Mouse (Mus musculus) hindbrain, embryonic 12.5 days (tissue): ENCODE measurements around the gene Gm21983. TPM values are rescaled to one million over a fixed set of nuclear protein-coding genes. Genes with fewer than 3 reads are reported as not detected.

Experiments
- ATAC-seq: fragments of 200-750 bp; cut with Nextera tagmentation; 2 replicates; pipeline ENCODE4 v1.8.0; 2017; ENCODE audit warnings: moderate TSS enrichment; ENCODE audit not compliant: low FRiP score
- H3K27ac ChIP-seq: fragments of 300-500 bp; sonication (generic); 2 replicates; pipeline ENCODE4 v1.5.1; 2016; ENCODE audit warnings: mild to moderate bottlenecking
- H3K27me3 ChIP-seq: fragments of 300-500 bp; sonication (generic); 2 replicates; pipeline ENCODE4 v1.6.1; 2016; ENCODE audit warnings: mild to moderate bottlenecking
- H3K36me3 ChIP-seq: fragments of 300-500 bp; sonication (generic); 2 replicates; pipeline ENCODE4 v1.6.1; 2016; ENCODE audit warnings: mild to moderate bottlenecking
- H3K4me1 ChIP-seq: fragments of 300-500 bp; sonication (generic); 2 replicates; pipeline ENCODE4 v1.6.1; 2016
- H3K4me2 ChIP-seq: fragments of 300-500 bp; sonication (generic); replicated peaks from 2 replicates; pipeline ENCODE4 v1.6.1; 2016; ENCODE audit warnings: mild to moderate bottlenecking
- H3K4me3 ChIP-seq: fragments of 300-500 bp; sonication (generic); 2 replicates; pipeline ENCODE4 v1.5.1; 2016; ENCODE audit warnings: mild to moderate bottlenecking
- H3K9ac ChIP-seq: fragments of 300-500 bp; sonication (generic); 2 replicates; pipeline ENCODE4 v1.6.1; 2016; ENCODE audit warnings: mild to moderate bottlenecking, moderate library complexity
- H3K9me3 ChIP-seq: fragments of 300-500 bp; sonication (generic); replicated peaks from 2 replicates; pipeline ENCODE4 v1.6.1; 2016; ENCODE audit warnings: mild to moderate bottlenecking
- WGBS: fragments of 180-500 bp; shearing (Covaris S2); methylation state at CpG from one replicate; pipeline ENCODE4 v1.1.7; 2016; 5-methylcytosine and 5-hydroxymethylcytosine counted together
- polyA plus RNA-seq: library from polyadenylated mRNA; unstranded; fragments of >200 nt; fragmentation: Nextera tagmentation; extraction: Ambion mirVana; gene quantifications from 2 replicates; pipeline ENCODE4 v1.2.1, GENCODE M21; 2016

The Gm21983 gene
- polyA plus RNA-seq, 1 experiment from 2014 or later = 1.9 TPM

DNA sequence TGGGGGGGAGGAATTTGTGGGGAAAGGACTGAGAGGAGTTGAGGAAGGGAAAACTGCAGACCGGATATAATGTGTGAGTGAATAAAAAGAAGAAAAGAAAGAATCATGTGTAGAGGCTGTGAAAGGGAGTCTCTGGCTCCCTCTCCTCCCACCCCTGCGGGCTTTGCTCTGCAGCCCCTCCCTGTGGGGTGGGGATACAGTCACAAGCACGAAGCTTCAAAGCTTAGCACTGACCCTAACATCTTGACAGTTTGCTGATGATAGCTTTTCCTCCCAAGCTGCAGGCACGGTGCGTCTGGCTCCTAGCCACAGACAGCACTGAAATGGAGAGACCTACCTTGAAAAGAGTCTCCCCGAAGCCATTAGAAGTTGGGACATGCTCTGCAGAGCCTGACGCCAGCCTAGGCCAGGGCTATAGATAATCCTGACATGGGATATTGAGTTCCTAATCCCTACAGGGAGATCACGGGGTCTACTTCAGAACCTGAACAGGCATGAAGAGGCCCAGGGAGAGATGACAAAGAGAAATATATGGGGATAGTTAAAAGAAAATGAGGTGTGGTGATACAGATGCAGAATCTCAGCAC is 44.4 kb downstream of the Gm21983 start:
- H3K4me1 ChIP-seq = no peaks in the 10 kb centered on the region
- WGBS = 63% methylated on average over 8 of the region's 8 CpGs
- H3K4me3 ChIP-seq = no peak overlapping the region
- H3K36me3 ChIP-seq = no peaks in the 10 kb centered on the region
- H3K9me3 ChIP-seq = no peaks in the 10 kb centered on the region
- H3K27ac ChIP-seq = no peak overlapping the region
- H3K27me3 ChIP-seq = no peaks in the 10 kb centered on the region
- no peak overlapping the region for H3K9ac ChIP-seq
- no peak for ATAC-seq
- no peak overlapping the region for H3K4me2 ChIP-seq

- H3K4me3 ChIP-seq = no peak overlapping the region
- H3K4me1 ChIP-seq = no peaks in the 10 kb centered on the region
- no peaks in the 10 kb centered on the region for H3K36me3 ChIP-seq
- no peak overlapping the region for H3K27ac ChIP-seq
- 81% methylated on average over 4 of the region's 4 CpGs for WGBS
- H3K4me2 ChIP-seq = no peak overlapping the region
- no peaks in the 10 kb centered on the region for H3K9me3 ChIP-seq
- no peak overlapping the region for H3K9ac ChIP-seq
- H3K27me3 ChIP-seq = no peaks in the 10 kb centered on the region
- no peak for ATAC-seq
Measured at GRCm38 (mm10) chr7:27133757-27134156, 47.1 kb downstream of the Gm21983 start.

DNA sequence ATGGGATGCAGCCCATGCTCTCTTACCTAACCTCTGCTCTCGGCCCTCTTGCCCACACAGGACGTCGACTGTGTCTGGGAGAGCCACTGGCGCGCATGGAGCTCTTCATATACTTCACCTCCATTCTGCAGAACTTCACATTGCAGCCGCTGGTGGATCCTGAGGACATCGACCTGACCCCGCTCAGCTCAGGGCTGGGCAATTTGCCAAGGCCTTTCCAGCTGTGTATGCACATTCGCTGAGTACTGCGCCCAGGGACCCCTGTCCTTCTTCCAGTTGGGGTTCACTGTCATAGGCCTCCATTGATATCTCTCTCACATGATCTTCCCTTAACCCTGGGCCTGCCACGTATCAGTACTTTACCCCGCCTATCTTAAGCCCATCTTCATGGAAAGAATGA is 47.7 kb downstream of the Gm21983 start:
- ATAC-seq = no peak
- H3K4me1 ChIP-seq = no peaks in the 10 kb centered on the region

GRCm38 (mm10) chr7:27132588-27132987 is 48.3 kb downstream of the Gm21983 start:
- Histone ChIP-seq H3K27me3 (no peaks in the 10 kb centered on the region), H3K36me3 (no peaks in the 10 kb centered on the region), H3K27ac (no peak overlapping the region), H3K4me2 (no peak overlapping the region), H3K9ac (no peak overlapping the region), H3K4me3 (no peak overlapping the region), H3K4me1 (no peaks in the 10 kb centered on the region), H3K9me3 (no peaks in the 10 kb centered on the region)
- no peak for ATAC-seq
- 15% methylated on average over 10 of the region's 10 CpGs for whole genome bisulfite sequencing

More for the DNA sequence above, 47.7 kb downstream of the Gm21983 start:
- no peaks in the 10 kb centered on the region for H3K9me3 ChIP-seq
- no peak overlapping the region for H3K4me2 ChIP-seq
- H3K27me3 ChIP-seq = no peaks in the 10 kb centered on the region
- no peak overlapping the region for H3K4me3 ChIP-seq
- H3K27ac ChIP-seq = no peak overlapping the region
- 73% methylated on average over 12 of the region's 12 CpGs for WGBS
- no peaks in the 10 kb centered on the region for H3K36me3 ChIP-seq
- no peak overlapping the region for H3K9ac ChIP-seq

- no peak for ATAC-seq
- WGBS = 65% methylated on average over 2 of the region's 2 CpGs
- no peak overlapping the region for H3K4me3 ChIP-seq
Measured at GRCm38 (mm10) chr7:27131387-27131786, 49.5 kb downstream of the Gm21983 start.

DNA sequence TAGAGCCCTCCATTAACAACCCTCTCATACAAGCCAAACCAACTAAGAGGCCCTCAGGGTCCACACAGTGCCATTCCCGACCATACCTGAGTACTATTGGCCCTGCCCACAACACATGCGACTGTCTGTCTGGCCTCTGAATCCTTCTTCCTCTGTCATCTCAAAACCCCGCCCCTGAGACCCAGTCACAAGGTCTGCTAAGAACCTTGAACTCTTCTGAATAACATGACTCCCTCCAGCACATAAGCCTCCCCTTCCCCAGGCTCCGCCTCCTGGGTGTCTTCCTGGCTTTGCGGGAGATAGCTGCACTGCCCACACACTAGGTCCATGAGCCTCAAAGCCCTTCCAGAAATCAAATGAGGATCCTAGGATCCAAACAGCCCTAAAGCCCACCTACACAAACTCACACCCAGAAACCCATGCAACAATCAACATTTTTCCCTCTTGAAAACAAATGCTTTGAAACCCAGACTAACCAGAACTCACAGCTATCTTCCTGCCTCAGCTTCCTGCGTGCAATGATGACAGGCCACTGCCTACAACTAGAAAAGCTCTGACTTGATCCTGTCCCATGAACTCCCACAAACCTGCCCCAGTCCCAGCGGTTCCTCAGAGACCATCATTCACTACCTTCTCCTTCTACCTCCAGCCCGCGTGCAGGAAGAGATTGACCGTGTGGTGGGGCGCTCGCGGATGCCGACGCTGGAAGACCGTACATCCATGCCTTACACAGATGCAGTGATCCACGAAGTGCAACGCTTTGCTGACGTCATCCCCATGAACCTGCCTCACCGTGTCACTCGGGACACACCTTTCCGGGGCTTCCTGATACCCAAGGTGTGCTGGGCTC is 50.1 kb downstream of the Gm21983 start:
- ATAC-seq = no peak
- 86% methylated on average over 22 of the region's 22 CpGs for WGBS
- H3K9me3 ChIP-seq = no peaks in the 10 kb centered on the region
- H3K27me3 ChIP-seq = no peaks in the 10 kb centered on the region
- no peaks in the 10 kb centered on the region for H3K4me1 ChIP-seq
- H3K36me3 ChIP-seq = no peaks in the 10 kb centered on the region
- no peak overlapping the region for H3K4me3 ChIP-seq
- H3K9ac ChIP-seq = no peak overlapping the region
- no peak overlapping the region for H3K27ac ChIP-seq
- H3K4me2 ChIP-seq = no peak overlapping the region

More at GRCm38 (mm10) chr7:27131387-27131786, 49.5 kb downstream of the Gm21983 start:
- Histone ChIP-seq H3K9me3 (no peaks in the 10 kb centered on the region), H3K9ac (no peak overlapping the region), H3K4me2 (no peak overlapping the region), H3K27me3 (no peaks in the 10 kb centered on the region), H3K36me3 (no peaks in the 10 kb centered on the region), H3K27ac (no peak overlapping the region), H3K4me1 (no peaks in the 10 kb centered on the region)

GRCm38 (mm10) chr7:27129811-27130210 is 51.1 kb downstream of the Gm21983 start:
- no peaks in the 10 kb centered on the region for H3K4me1 ChIP-seq
- no peak for ATAC-seq
- 90% methylated on average over 12 of the region's 12 CpGs for WGBS

DNA sequence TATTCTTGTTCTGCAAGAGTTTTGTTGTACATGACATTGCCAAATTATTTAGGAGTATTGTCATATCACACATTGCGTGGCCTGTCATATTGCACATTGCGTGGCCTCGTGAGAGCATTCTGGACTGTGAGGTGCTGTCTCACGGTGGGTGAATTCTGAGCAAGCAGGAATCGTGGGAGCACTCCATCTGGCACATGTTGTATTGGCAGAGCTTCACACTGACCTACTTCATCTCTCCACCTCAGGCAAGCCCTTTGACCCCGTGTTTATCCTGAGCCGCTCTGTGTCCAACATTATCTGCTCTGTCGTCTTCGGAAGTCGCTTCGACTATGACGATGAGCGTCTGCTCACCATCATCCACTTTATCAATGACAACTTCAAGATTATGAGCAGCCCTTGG is 51.9 kb downstream of the Gm21983 start:
- Histone ChIP-seq H3K4me3 (no peak overlapping the region), H3K27ac (no peak overlapping the region), H3K4me1 (no peaks in the 10 kb centered on the region), H3K36me3 (no peaks in the 10 kb centered on the region), H3K4me2 (no peak overlapping the region), H3K9ac (no peak overlapping the region), H3K9me3 (no peaks in the 10 kb centered on the region), H3K27me3 (no peaks in the 10 kb centered on the region)
- ATAC-seq = no peak
- WGBS = 89% methylated on average over 13 of the region's 13 CpGs

More at GRCm38 (mm10) chr7:27129811-27130210, 51.1 kb downstream of the Gm21983 start:
- Histone ChIP-seq H3K4me2 (no peak overlapping the region), H3K4me3 (no peak overlapping the region), H3K27ac (no peak overlapping the region), H3K9ac (no peak overlapping the region), H3K36me3 (no peaks in the 10 kb centered on the region), H3K27me3 (no peaks in the 10 kb centered on the region), H3K9me3 (no peaks in the 10 kb centered on the region)

- Histone ChIP-seq H3K9me3 (no peaks in the 10 kb centered on the region), H3K27ac (no peak overlapping the region), H3K27me3 (no peaks in the 10 kb centered on the region), H3K4me3 (no peak overlapping the region), H3K9ac (no peak overlapping the region), H3K4me2 (no peak overlapping the region), H3K4me1 (no peaks in the 10 kb centered on the region), H3K36me3 (no peaks in the 10 kb centered on the region)
- ATAC-seq = peak; percentile 32; the same call in 1 of the 2 replicates
- 51% methylated on average over 3 of the region's 3 CpGs for WGBS
Measured at GRCm38 (mm10) chr7:27128162-27128561, 52.7 kb downstream of the Gm21983 start.

- H3K27me3 ChIP-seq = no peaks in the 10 kb centered on the region
- H3K27ac ChIP-seq = no peak overlapping the region
- H3K4me1 ChIP-seq = no peaks in the 10 kb centered on the region
- no peak overlapping the region for H3K9ac ChIP-seq
- ATAC-seq = no peak
- H3K9me3 ChIP-seq = no peaks in the 10 kb centered on the region
- H3K4me2 ChIP-seq = no peak overlapping the region
- 91% methylated on average over 4 of the region's 4 CpGs for WGBS
- H3K4me3 ChIP-seq = no peak overlapping the region
- H3K36me3 ChIP-seq = no peaks in the 10 kb centered on the region
Measured at GRCm38 (mm10) chr7:27124969-27125368, 55.9 kb downstream of the Gm21983 start.

GRCm38 (mm10) chr7:27124305-27124832 is 56.5 kb downstream of the Gm21983 start:
- 77% methylated on average over 5 of the region's 5 CpGs for WGBS
- Histone ChIP-seq H3K27ac (no peak overlapping the region), H3K4me3 (no peak overlapping the region), H3K4me1 (no peaks in the 10 kb centered on the region), H3K36me3 (no peaks in the 10 kb centered on the region), H3K4me2 (no peak overlapping the region), H3K27me3 (no peaks in the 10 kb centered on the region), H3K9me3 (no peaks in the 10 kb centered on the region), H3K9ac (no peak overlapping the region)
- ATAC-seq = no peak

DNA sequence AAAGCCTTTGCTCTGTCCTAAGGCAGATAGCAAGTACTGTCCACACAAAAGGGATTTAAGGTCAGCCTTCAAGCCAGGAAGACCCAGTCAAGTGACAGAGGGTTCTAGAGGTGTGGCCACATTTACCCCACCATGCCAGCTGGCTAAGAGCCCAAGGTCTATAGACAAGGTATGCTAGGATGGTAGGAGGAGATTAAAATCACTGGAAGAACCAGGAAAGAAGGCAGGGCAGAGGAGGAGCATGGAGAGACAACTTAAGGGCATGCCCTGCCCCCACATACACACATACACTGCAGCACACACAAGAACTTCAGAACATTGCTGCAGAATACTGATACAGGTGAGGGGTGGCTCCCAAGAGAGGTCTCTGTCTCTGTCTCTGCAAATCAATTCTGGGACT is 61.2 kb downstream of the Gm21983 start, which contains the start of gene Cyp2f2:
TSS of gene Cyp2f2 (plus strand) at position 234 of the 400 bp plus-strand sequence.
- Histone ChIP-seq H3K9me3 (no peaks in the 10 kb centered on the region), H3K27me3 (no peaks in the 10 kb centered on the region), H3K9ac (no peak within 1 kb of the TSS), H3K4me2 (no peak within 1 kb of the TSS), H3K4me3 (no peak within 1 kb of the TSS), H3K36me3 (no peaks in the 10 kb centered on the region), H3K27ac (no peak within 1 kb of the TSS), H3K4me1 (no peaks in the 10 kb centered on the region)
- ATAC-seq = no peak
